Mouse (Mus musculus) limb, embryonic 11.5 days (tissue): ENCODE measurements around the gene Elmo1. TPM values are rescaled to one million over a fixed set of nuclear protein-coding genes. Genes with fewer than 3 reads are reported as not detected.

ENCODE experiments used
- ATAC-seq: fragments of 200-750 bp; cut with Nextera tagmentation; 2 replicates; pipeline ENCODE4 v1.8.0; 2017; ENCODE audit warnings: low read depth; ENCODE audit not compliant: insufficient number of reproducible peaks, low FRiP score, low TSS enrichment
- DNase-seq: peaks from one replicate; pipeline ENCODE4 v3.0.0-alpha.2; 2015; ENCODE audit warnings: low spot score
- H3K27ac ChIP-seq: fragments of 300-500 bp; sonication (generic); replicated peaks from 2 replicates; pipeline ENCODE4 v1.5.1; 2014; ENCODE audit warnings: low read depth, mild to moderate bottlenecking, low read length
- H3K27me3 ChIP-seq: fragments of 300-500 bp; sonication (generic); 2 replicates; pipeline ENCODE4 v1.6.1; 2014; ENCODE audit warnings: mild to moderate bottlenecking, low read length, mixed read lengths; ENCODE audit not compliant: control insufficient read depth, insufficient read depth
- H3K36me3 ChIP-seq: fragments of 300-500 bp; sonication (generic); 2 replicates; pipeline ENCODE4 v1.6.1; 2014; ENCODE audit warnings: mild to moderate bottlenecking, low read length, moderate library complexity, mixed read lengths; ENCODE audit not compliant: control insufficient read depth, insufficient read depth
- H3K4me1 ChIP-seq: fragments of 300-500 bp; sonication (generic); 2 replicates; pipeline ENCODE4 v1.6.1; 2014; ENCODE audit warnings: low read length, mixed read lengths; ENCODE audit not compliant: control insufficient read depth, insufficient read depth
- H3K4me2 ChIP-seq: fragments of 300-500 bp; sonication (generic); 2 replicates; pipeline ENCODE4 v1.6.1; 2014; ENCODE audit warnings: low read depth, mild to moderate bottlenecking, moderate library complexity; ENCODE audit not compliant: severe bottlenecking
- H3K4me3 ChIP-seq: fragments of 300-500 bp; sonication (generic); 2 replicates; pipeline ENCODE4 v1.5.1; 2014; ENCODE audit warnings: low read depth, low read length
- H3K9ac ChIP-seq: fragments of 300-500 bp; sonication (generic); 2 replicates; pipeline ENCODE4 v1.6.1; 2014; ENCODE audit warnings: mild to moderate bottlenecking, low read length
- H3K9me3 ChIP-seq: fragments of 300-500 bp; sonication (generic); 2 replicates; pipeline ENCODE4 v1.6.1; 2016; ENCODE audit warnings: low read length; ENCODE audit not compliant: control insufficient read depth
- WGBS: fragments of 180-500 bp; shearing (Covaris S2); extraction: QIAGEN DNeasy Blood & Tissue Kit; methylation state at CpG from one replicate; pipeline ENCODE4 v1.1.7; 2014; 5-methylcytosine and 5-hydroxymethylcytosine counted together
- polyA plus RNA-seq: library from polyadenylated mRNA; unstranded; fragments of >200 nt; fragmentation: Nextera tagmentation; extraction: Ambion mirVana; gene quantifications from 2 replicates; pipeline ENCODE4 v1.2.1, GENCODE M21; 2014

The Elmo1 gene
- polyA plus RNA-seq, 1 experiment from 2014 or later = 9.6 TPM

DNA sequence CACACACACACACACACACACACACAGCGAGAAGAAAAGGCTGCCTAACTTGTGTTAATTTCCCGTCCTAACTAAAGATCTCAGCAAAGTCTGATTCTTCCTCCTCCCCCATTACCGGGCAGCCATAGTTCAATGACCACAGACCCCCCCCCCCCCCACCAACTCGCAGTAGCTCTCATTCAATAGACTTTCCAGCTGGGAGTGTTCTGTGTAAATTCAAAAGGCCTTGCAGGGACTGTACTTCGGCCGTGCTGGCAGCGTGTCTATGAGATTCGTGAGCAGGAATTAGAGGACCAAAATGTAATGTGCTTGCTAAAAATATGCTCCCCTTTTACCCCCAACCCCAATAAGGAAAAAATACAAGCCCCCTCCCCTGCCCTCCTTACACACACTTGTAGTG is 466.8 kb downstream of the Elmo1 start:
- DNase-seq (no peak), ATAC-seq (no peak)
- Histone ChIP-seq H3K36me3 (no peaks in the 10 kb centered on the region), H3K9ac (no peak overlapping the region), H3K4me1 (no peaks in the 10 kb centered on the region), H3K4me3 (no peak overlapping the region), H3K27me3 (no peaks in the 10 kb centered on the region), H3K4me2 (no peak overlapping the region), H3K9me3 (no peaks in the 10 kb centered on the region), H3K27ac (no peak overlapping the region)
- WGBS = 88% methylated on average over 8 of the region's 8 CpGs

GRCm38 (mm10) chr13:20558376-20558775 is 468.0 kb downstream of the Elmo1 start:
- no peak for ATAC-seq
- H3K4me3 ChIP-seq = no peak overlapping the region
- H3K9ac ChIP-seq = no peak overlapping the region
- no peaks in the 10 kb centered on the region for H3K27me3 ChIP-seq
- H3K9me3 ChIP-seq = no peaks in the 10 kb centered on the region
- no peaks in the 10 kb centered on the region for H3K4me1 ChIP-seq
- H3K4me2 ChIP-seq = no peak overlapping the region
- no peak overlapping the region for H3K27ac ChIP-seq
- no peaks in the 10 kb centered on the region for H3K36me3 ChIP-seq
- 86% methylated on average over 2 of the region's 2 CpGs for WGBS
- no peak for DNase-seq

DNA sequence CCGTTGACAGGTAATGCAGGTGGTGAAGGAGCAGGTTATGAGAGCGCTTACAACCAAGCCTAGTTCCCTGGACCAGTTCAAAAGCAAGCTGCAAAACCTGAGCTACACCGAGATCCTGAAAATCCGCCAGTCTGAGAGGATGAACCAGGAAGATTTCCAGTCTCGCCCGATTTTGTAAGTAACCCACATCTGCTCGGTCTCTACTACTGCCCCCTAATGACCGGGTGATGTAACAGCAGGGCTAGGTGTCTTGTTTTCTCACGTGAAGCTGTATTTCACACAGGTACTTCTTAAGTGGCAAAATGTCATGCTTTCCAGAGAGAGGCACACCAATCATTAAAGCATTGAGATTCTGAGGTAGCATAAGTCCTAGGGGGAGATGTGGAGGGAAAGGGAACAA is 474.0 kb downstream of the Elmo1 start:
- no peaks in the 10 kb centered on the region for H3K27me3 ChIP-seq
- no peaks in the 10 kb centered on the region for H3K36me3 ChIP-seq
- ATAC-seq = no peak
- no peak overlapping the region for H3K4me3 ChIP-seq
- no peak overlapping the region for H3K27ac ChIP-seq
- H3K9ac ChIP-seq = no peak overlapping the region
- H3K4me2 ChIP-seq = no peak overlapping the region
- no peak for DNase-seq
- no peaks in the 10 kb centered on the region for H3K4me1 ChIP-seq
- WGBS = 86% methylated on average over 9 of the region's 9 CpGs
- no peaks in the 10 kb centered on the region for H3K9me3 ChIP-seq

DNA sequence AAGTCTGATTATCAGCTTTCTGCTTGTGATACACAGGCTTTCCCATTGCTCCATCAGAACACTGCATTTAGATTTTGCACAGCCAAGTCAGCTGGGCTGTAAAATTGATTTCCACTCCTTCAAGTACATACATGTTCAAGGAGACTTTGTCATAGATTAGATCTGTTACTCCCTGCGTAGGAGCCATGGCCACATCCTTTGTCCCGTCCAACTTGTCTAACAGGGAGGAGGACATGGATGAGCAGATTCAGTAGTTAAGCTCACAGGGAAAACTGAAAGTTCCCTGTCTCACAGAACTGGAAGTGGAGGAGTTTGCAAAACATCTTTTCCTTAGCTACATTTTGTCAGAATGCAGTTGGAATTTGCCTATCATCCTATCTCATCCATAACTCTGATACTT is 484.8 kb downstream of the Elmo1 start:
- H3K9me3 ChIP-seq = no peaks in the 10 kb centered on the region
- H3K4me2 ChIP-seq = no peak overlapping the region
- H3K4me1 ChIP-seq = no peaks in the 10 kb centered on the region
- no peak for DNase-seq
- H3K9ac ChIP-seq = no peak overlapping the region
- H3K36me3 ChIP-seq = no peaks in the 10 kb centered on the region
- 88% methylated on average over 2 of the region's 2 CpGs for WGBS
- no peak overlapping the region for H3K27ac ChIP-seq
- no peaks in the 10 kb centered on the region for H3K27me3 ChIP-seq
- no peak overlapping the region for H3K4me3 ChIP-seq
- ATAC-seq = no peak

DNA sequence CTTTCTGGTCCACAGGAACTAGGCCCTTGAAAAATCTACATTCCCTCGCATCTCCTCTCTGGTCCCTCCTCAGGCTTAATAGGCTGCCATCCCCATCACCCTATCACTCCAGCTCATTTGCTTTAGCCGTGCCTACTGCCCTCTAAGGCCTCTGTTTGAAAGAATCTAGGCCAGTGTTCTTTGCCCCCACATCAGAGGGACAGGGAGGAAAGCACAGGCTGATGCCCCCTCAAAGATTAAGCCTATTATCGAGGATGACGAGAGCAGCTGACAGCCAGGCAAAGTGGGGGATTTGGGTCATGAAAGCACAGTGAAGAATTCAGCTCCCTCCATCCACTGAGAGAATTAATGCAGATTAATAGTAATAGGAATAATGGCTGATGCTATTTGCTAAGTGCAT is 495.5 kb downstream of the Elmo1 start:
- Histone ChIP-seq H3K27ac (no peak overlapping the region), H3K4me2 (no peak overlapping the region), H3K4me1 (no peaks in the 10 kb centered on the region), H3K4me3 (no peak overlapping the region), H3K9me3 (no peaks in the 10 kb centered on the region), H3K36me3 (no peaks in the 10 kb centered on the region), H3K27me3 (no peaks in the 10 kb centered on the region), H3K9ac (no peak overlapping the region)
- DNase-seq (no peak), ATAC-seq (no peak)
- 83% methylated on average over 4 of the region's 4 CpGs for WGBS

- ATAC-seq (no peak), DNase-seq (no peak)
- no peaks in the 10 kb centered on the region for H3K4me1 ChIP-seq
- no peak overlapping the region for H3K27ac ChIP-seq
- 83% methylated on average over 3 of the region's 3 CpGs for WGBS
- no peak overlapping the region for H3K9ac ChIP-seq
- H3K36me3 ChIP-seq = no peaks in the 10 kb centered on the region
- H3K27me3 ChIP-seq = no peaks in the 10 kb centered on the region
- H3K4me2 ChIP-seq = no peak overlapping the region
- no peak overlapping the region for H3K4me3 ChIP-seq
- H3K9me3 ChIP-seq = no peaks in the 10 kb centered on the region
Observed at GRCm38 (mm10) chr13:20586462-20586861, 496.1 kb downstream of the Elmo1 start.

GRCm38 (mm10) chr13:20590983-20591382 is 500.6 kb downstream of the Elmo1 start:
- ATAC-seq (no peak), DNase-seq (no peak)
- Histone ChIP-seq H3K36me3 (no peaks in the 10 kb centered on the region), H3K27ac (no peak overlapping the region), H3K4me3 (no peak overlapping the region), H3K9ac (no peak overlapping the region), H3K4me2 (no peak overlapping the region), H3K4me1 (no peaks in the 10 kb centered on the region), H3K27me3 (no peaks in the 10 kb centered on the region), H3K9me3 (no peaks in the 10 kb centered on the region)
- 86% methylated on average over 4 of the region's 4 CpGs for WGBS

DNA sequence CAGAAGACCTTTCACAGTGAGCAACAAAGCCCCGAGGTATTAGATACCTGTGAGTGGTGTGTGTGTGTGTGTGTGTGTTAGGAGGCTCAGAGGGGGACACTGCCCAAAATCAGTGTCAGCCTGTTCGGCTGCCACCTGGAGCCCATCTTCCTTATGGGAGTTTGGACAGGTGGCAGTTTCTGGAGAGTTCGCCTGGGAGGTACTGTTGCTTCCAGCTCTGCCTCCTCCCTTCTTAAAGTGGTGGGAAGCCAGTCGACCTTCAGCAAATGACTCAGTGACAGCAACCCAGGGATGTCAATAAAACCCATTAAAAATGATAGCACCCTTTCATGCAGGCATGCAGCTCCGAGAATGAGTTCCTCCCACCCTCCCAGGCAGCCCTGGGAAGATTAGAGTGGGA is 506.9 kb downstream of the Elmo1 start:
- no peaks in the 10 kb centered on the region for H3K27me3 ChIP-seq
- no peak overlapping the region for H3K4me3 ChIP-seq
- no peaks in the 10 kb centered on the region for H3K4me1 ChIP-seq
- no peak overlapping the region for H3K27ac ChIP-seq
- no peaks in the 10 kb centered on the region for H3K9me3 ChIP-seq
- H3K4me2 ChIP-seq = no peak overlapping the region
- H3K9ac ChIP-seq = no peak overlapping the region
- ATAC-seq (no peak), DNase-seq (no peak)
- H3K36me3 ChIP-seq = no peaks in the 10 kb centered on the region
- WGBS = 72% methylated on average over 5 of the region's 5 CpGs

GRCm38 (mm10) chr13:20598618-20599017 is 508.2 kb downstream of the Elmo1 start:
- H3K27ac ChIP-seq = no peak overlapping the region
- no peak overlapping the region for H3K4me2 ChIP-seq
- no peaks in the 10 kb centered on the region for H3K9me3 ChIP-seq
- DNase-seq (no peak), ATAC-seq (no peak)
- no peaks in the 10 kb centered on the region for H3K36me3 ChIP-seq
- H3K4me1 ChIP-seq = no peaks in the 10 kb centered on the region
- WGBS = 94% methylated on average over 3 of the region's 3 CpGs
- no peak overlapping the region for H3K4me3 ChIP-seq
- H3K27me3 ChIP-seq = no peaks in the 10 kb centered on the region
- H3K9ac ChIP-seq = no peak overlapping the region
